Mouse (Mus musculus): ENCODE measurements around the gene Myl10. TPM values are rescaled to one million over a fixed set of nuclear protein-coding genes. Genes with fewer than 3 reads are reported as not detected.
A peak's percentile ranks its signal among the peaks of the same experiment; 100 is the strongest.
"Not testable (repeated sequence)": the region's sequence is repeated elsewhere in the genome, so short reads cannot be mapped to it uniquely, and the experiment has no call there.

Gene Myl10
- polyA plus RNA-seq, 1 experiment = 0.38 TPM

- DNase-seq (ENCODE audit: low read depth) = no peak
Measured at GRCm38 (mm10) chr5:136705532-136705931, 12.6 kb downstream of the Myl10 start.

- DNase-seq (ENCODE audit: low read depth) = no peak
Measured at GRCm38 (mm10) chr5:136706803-136707202, 13.9 kb downstream of the Myl10 start.

- no peak for DNase-seq (ENCODE audit: low read depth)
Measured at GRCm38 (mm10) chr5:136708116-136708515, 15.2 kb downstream of the Myl10 start.

GRCm38 (mm10) chr5:136710742-136711141 lies 17.8 kb downstream of the Myl10 start:
- no peak for DNase-seq (ENCODE audit: low read depth)

- DNase-seq (ENCODE audit: low read depth) = peak; percentile 46
Measured at GRCm38 (mm10) chr5:136714232-136714875, 21.4 kb downstream of the Myl10 start.

- DNase-seq (ENCODE audit: low read depth) = no peak
Measured at GRCm38 (mm10) chr5:136714879-136715278, 21.9 kb downstream of the Myl10 start.

- no peak for DNase-seq (ENCODE audit: low read depth)
Measured at GRCm38 (mm10) chr5:136716696-136717572, 24.0 kb downstream of the Myl10 start.

- DNase-seq (ENCODE audit: low read depth) = no peak
Measured at GRCm38 (mm10) chr5:136717573-136717854, 24.6 kb downstream of the Myl10 start.

- DNase-seq (ENCODE audit: low read depth) = no peak
Measured at GRCm38 (mm10) chr5:136718656-136719055, 25.7 kb downstream of the Myl10 start.

GRCm38 (mm10) chr5:136721596-136721995 lies 28.6 kb downstream of the Myl10 start:
- DNase-seq (ENCODE audit: low read depth) = no peak

- not testable (repeated sequence) for DNase-seq (ENCODE audit: low read depth)
Measured at GRCm38 (mm10) chr5:136726271-136726670, 33.3 kb downstream of the Myl10 start.

- DNase-seq (ENCODE audit: low read depth) = no peak
Measured at GRCm38 (mm10) chr5:136738918-136739317, 46.0 kb downstream of the Myl10 start.

GRCm38 (mm10) chr5:136746596-136746995 lies 53.6 kb downstream of the Myl10 start:
- no peak for DNase-seq (ENCODE audit: low read depth)

Other genes starting within 250 kb of the Myl10 start
- gene Cux1, start 125.7 kb upstream of the Myl10 start, polyA plus RNA-seq (2012; rRNA removed) = 53.0 and 54.0 TPM in 2 replicates
- gene Col26a1, start 190.1 kb downstream of the Myl10 start, polyA plus RNA-seq (2012; rRNA removed) = 1.1 and 1.3 TPM in 2 replicates
- 16.9 and 21.2 TPM in 2 replicates for gene Ift22, start 215.0 kb downstream of the Myl10 start, polyA plus RNA-seq (2012; rRNA removed)